Comparison of ENCODE assay signal across 13 mouse cellular contexts in genomic region chr12:116640871-116641270, GRCm38 (mm10).
"Had no signal": no experiment of that assay in that cellular context is flagged by ENCODE, and none has a peak within 500 bp of the region (broad histone marks: within the 10 kb centered on the region; RNA-seq: fewer than 3 reads in every experiment).

No protein-coding gene starts in this region.

- H3K4me1 ChIP-seq: liver, embryonic 12.5 days had no signal

- H3K27ac ChIP-seq: kidney, postnatal 0 days; limb, embryonic 15.5 days; liver, embryonic 12.5 days; midbrain, embryonic 10.5 days; stomach, postnatal 0 days had no signal

- H3K4me2 ChIP-seq: limb, embryonic 15.5 days; liver, embryonic 12.5 days; lung, embryonic 14.5 days had no signal

- H3K9ac ChIP-seq: limb, embryonic 15.5 days; liver, embryonic 12.5 days; lung, embryonic 14.5 days had no signal

- H3K9me3 ChIP-seq: limb, embryonic 15.5 days; liver, embryonic 12.5 days; midbrain, embryonic 10.5 days had no signal

- H3K27me3 ChIP-seq: limb, embryonic 15.5 days had no signal

- DNase-seq: kidney, adult 9 months; kidney, postnatal 36 days; layer of hippocampus, adult 9-11 months; layer of hippocampus, postnatal 36 days; lung, embryonic 14.5 days; lung, postnatal 10 days; lung, postnatal 4 days; thymus, postnatal 14 days had no signal

- ATAC-seq: liver, embryonic 12.5 days had no signal

- H3K4me3 ChIP-seq: limb, embryonic 15.5 days; liver, embryonic 12.5 days; midbrain, embryonic 10.5 days had no signal

- H3K36me3 ChIP-seq: limb, embryonic 15.5 days; liver, embryonic 12.5 days; midbrain, embryonic 10.5 days had no signal
